Mouse (Mus musculus): Measurements from ENCODE around the gene Oxsr1. TPM values are rescaled to one million over a fixed set of nuclear protein-coding genes. Genes with fewer than 3 reads are reported as not detected.
A peak's percentile ranks its signal among the peaks of the same experiment; 100 is the strongest.

The Oxsr1 gene
- polyA plus RNA-seq, 1 experiment from 2014 or later, result 16.2 TPM

GRCm38 (mm10) chr9:119328488-119328887 is 6.3 kb upstream of the Oxsr1 start:
- no peak overlapping the region for H3K4me3 ChIP-seq (ENCODE audit: low read depth, low read length)
- H3K9ac ChIP-seq (replicated peaks; ENCODE audit: low read depth, low read length), result no peak overlapping the region
- H3K36me3 ChIP-seq (ENCODE audit: control insufficient read depth, insufficient read depth, low read length), result no peaks in the 10 kb centered on the region
- H3K4me2 ChIP-seq (ENCODE audit: low read depth, low read length), result no peak overlapping the region
- no peak overlapping the region for H3K27ac ChIP-seq (ENCODE audit: low read depth, low read length)
- no peaks in the 10 kb centered on the region for H3K4me1 ChIP-seq (ENCODE audit: control insufficient read depth, insufficient read depth, low read length)
- WGBS, result 83% methylated on average over 3 of the region's 3 CpGs
- no peak for ATAC-seq (ENCODE audit: low read depth)
- H3K9me3 ChIP-seq (ENCODE audit: control insufficient read depth, low read length), result no peaks in the 10 kb centered on the region
- H3K27me3 ChIP-seq (ENCODE audit: control insufficient read depth, insufficient read depth, low read length), result no peaks in the 10 kb centered on the region

GRCm38 (mm10) chr9:119324130-119324529 is 1.9 kb upstream of the Oxsr1 start:
- ATAC-seq (ENCODE audit: low read depth), result no peak
- 75% methylated on average over 1 of the region's 1 CpGs for WGBS
- Histone ChIP-seq H3K4me3 (ENCODE audit: low read depth, low read length) (no peak overlapping the region), H3K27me3 (ENCODE audit: control insufficient read depth, insufficient read depth, low read length) (peaks cover 4% of the 10 kb centered on the region; the same call in 1 of the 2 replicates), H3K4me1 (ENCODE audit: control insufficient read depth, insufficient read depth, low read length) (peaks cover 11% of the 10 kb centered on the region; the same call in 1 of the 2 replicates), H3K9me3 (ENCODE audit: control insufficient read depth, low read length) (no peaks in the 10 kb centered on the region), H3K27ac (ENCODE audit: low read depth, low read length) (no peak overlapping the region), H3K9ac (replicated peaks; ENCODE audit: low read depth, low read length) (no peak overlapping the region), H3K36me3 (ENCODE audit: control insufficient read depth, insufficient read depth, low read length) (no peaks in the 10 kb centered on the region), H3K4me2 (ENCODE audit: low read depth, low read length) (no peak overlapping the region)

GRCm38 (mm10) chr9:119323260-119323645 is 1.0 kb upstream of the Oxsr1 start:
- peaks cover 11% of the 10 kb centered on the region; the same call in 1 of the 2 replicates for H3K4me1 ChIP-seq (ENCODE audit: control insufficient read depth, insufficient read depth, low read length)
- peak overlapping the region; percentile 93 for H3K27ac ChIP-seq (ENCODE audit: low read depth, low read length)
- no peaks in the 10 kb centered on the region for H3K9me3 ChIP-seq (ENCODE audit: control insufficient read depth, low read length)
- peak overlapping the region; percentile 72 for H3K9ac ChIP-seq (replicated peaks; ENCODE audit: low read depth, low read length)
- WGBS, result 9% methylated on average over 9 of the region's 9 CpGs
- H3K27me3 ChIP-seq (ENCODE audit: control insufficient read depth, insufficient read depth, low read length), result peaks cover 4% of the 10 kb centered on the region; the same call in 1 of the 2 replicates
- H3K4me3 ChIP-seq (ENCODE audit: low read depth, low read length), result peak overlapping the region; percentile 83
- no peaks in the 10 kb centered on the region for H3K36me3 ChIP-seq (ENCODE audit: control insufficient read depth, insufficient read depth, low read length)
- ATAC-seq (ENCODE audit: low read depth), result 0 out of 2 replicates have a peak, but pooled peaks have one; percentile 4
- H3K4me2 ChIP-seq (ENCODE audit: low read depth, low read length), result peak overlapping the region; percentile 84

GRCm38 (mm10) chr9:119321392-119322229 is 616 bp downstream of the Oxsr1 start:
- ATAC-seq (ENCODE audit: low read depth), result peak; percentile 38
- peak overlapping the region; percentile 74 for H3K4me2 ChIP-seq (ENCODE audit: low read depth, low read length)
- WGBS, result under 1% methylated on average over 59 of the region's 59 CpGs
- H3K36me3 ChIP-seq (ENCODE audit: control insufficient read depth, insufficient read depth, low read length), result no peaks in the 10 kb centered on the region
- no peaks in the 10 kb centered on the region for H3K9me3 ChIP-seq (ENCODE audit: control insufficient read depth, low read length)
- peak overlapping the region; percentile 93 for H3K27ac ChIP-seq (ENCODE audit: low read depth, low read length)
- peak overlapping the region; percentile 83 for H3K4me3 ChIP-seq (ENCODE audit: low read depth, low read length)
- peaks cover 11% of the 10 kb centered on the region; the same call in 1 of the 2 replicates for H3K4me1 ChIP-seq (ENCODE audit: control insufficient read depth, insufficient read depth, low read length)
- H3K27me3 ChIP-seq (ENCODE audit: control insufficient read depth, insufficient read depth, low read length), result peaks cover 4% of the 10 kb centered on the region; the same call in 1 of the 2 replicates
- H3K9ac ChIP-seq (replicated peaks; ENCODE audit: low read depth, low read length), result peak overlapping the region; percentile 72

- H3K36me3 ChIP-seq (ENCODE audit: control insufficient read depth, insufficient read depth, low read length), result no peaks in the 10 kb centered on the region
- peak overlapping the region; percentile 83 for H3K4me3 ChIP-seq (ENCODE audit: low read depth, low read length)
- no peak overlapping the region for H3K27ac ChIP-seq (ENCODE audit: low read depth, low read length)
- ATAC-seq (ENCODE audit: low read depth), result no peak
- 11% methylated on average over 7 of the region's 7 CpGs for WGBS
- peaks cover 4% of the 10 kb centered on the region; the same call in 1 of the 2 replicates for H3K27me3 ChIP-seq (ENCODE audit: control insufficient read depth, insufficient read depth, low read length)
- H3K9ac ChIP-seq (replicated peaks; ENCODE audit: low read depth, low read length), result peak overlapping the region; percentile 72; the same call in 1 of the 2 replicates
- peak overlapping the region; percentile 74 for H3K4me2 ChIP-seq (ENCODE audit: low read depth, low read length)
- no peaks in the 10 kb centered on the region for H3K9me3 ChIP-seq (ENCODE audit: control insufficient read depth, low read length)
- H3K4me1 ChIP-seq (ENCODE audit: control insufficient read depth, insufficient read depth, low read length), result peaks cover 11% of the 10 kb centered on the region; the same call in 1 of the 2 replicates
Measured at GRCm38 (mm10) chr9:119320946-119321345, 1.3 kb downstream of the Oxsr1 start.

- no peak for ATAC-seq (ENCODE audit: low read depth)
- no peaks in the 10 kb centered on the region for H3K9me3 ChIP-seq (ENCODE audit: control insufficient read depth, low read length)
- no peak overlapping the region for H3K27ac ChIP-seq (ENCODE audit: low read depth, low read length)
- H3K4me3 ChIP-seq (ENCODE audit: low read depth, low read length), result no peak overlapping the region
- H3K9ac ChIP-seq (replicated peaks; ENCODE audit: low read depth, low read length), result no peak overlapping the region
- H3K4me1 ChIP-seq (ENCODE audit: control insufficient read depth, insufficient read depth, low read length), result peaks cover 11% of the 10 kb centered on the region; the same call in 1 of the 2 replicates
- H3K27me3 ChIP-seq (ENCODE audit: control insufficient read depth, insufficient read depth, low read length), result peaks cover 4% of the 10 kb centered on the region; the same call in 1 of the 2 replicates
- no peaks in the 10 kb centered on the region for H3K36me3 ChIP-seq (ENCODE audit: control insufficient read depth, insufficient read depth, low read length)
- WGBS, result 91% methylated on average over 7 of the region's 7 CpGs
- peak overlapping the region; percentile 74 for H3K4me2 ChIP-seq (ENCODE audit: low read depth, low read length)
Measured at GRCm38 (mm10) chr9:119320446-119320845, 1.8 kb downstream of the Oxsr1 start.

- Histone ChIP-seq H3K9ac (replicated peaks; ENCODE audit: low read depth, low read length) (no peak overlapping the region), H3K4me1 (ENCODE audit: control insufficient read depth, insufficient read depth, low read length) (peaks cover 11% of the 10 kb centered on the region; the same call in 1 of the 2 replicates), H3K4me2 (ENCODE audit: low read depth, low read length) (no peak overlapping the region), H3K9me3 (ENCODE audit: control insufficient read depth, low read length) (no peaks in the 10 kb centered on the region), H3K4me3 (ENCODE audit: low read depth, low read length) (no peak overlapping the region), H3K27ac (ENCODE audit: low read depth, low read length) (no peak overlapping the region), H3K36me3 (ENCODE audit: control insufficient read depth, insufficient read depth, low read length) (no peaks in the 10 kb centered on the region), H3K27me3 (ENCODE audit: control insufficient read depth, insufficient read depth, low read length) (peaks cover 4% of the 10 kb centered on the region; the same call in 1 of the 2 replicates)
- ATAC-seq (ENCODE audit: low read depth), result no peak
- WGBS, result 95% methylated on average over 1 of the region's 1 CpGs
Measured at GRCm38 (mm10) chr9:119318891-119319290, 3.3 kb downstream of the Oxsr1 start.

GRCm38 (mm10) chr9:119313096-119313495 is 9.1 kb downstream of the Oxsr1 start:
- 88% methylated on average over 10 of the region's 10 CpGs for WGBS

GRCm38 (mm10) chr9:119309067-119309466 is 13.2 kb downstream of the Oxsr1 start:
- H3K36me3 ChIP-seq (ENCODE audit: control insufficient read depth, insufficient read depth, low read length), result no peaks in the 10 kb centered on the region
- no peak overlapping the region for H3K9ac ChIP-seq (replicated peaks; ENCODE audit: low read depth, low read length)
- H3K4me1 ChIP-seq (ENCODE audit: control insufficient read depth, insufficient read depth, low read length), result no peaks in the 10 kb centered on the region
- WGBS, result 86% methylated on average over 1 of the region's 1 CpGs
- H3K4me3 ChIP-seq (ENCODE audit: low read depth, low read length), result no peak overlapping the region
- no peak overlapping the region for H3K4me2 ChIP-seq (ENCODE audit: low read depth, low read length)
- no peaks in the 10 kb centered on the region for H3K27me3 ChIP-seq (ENCODE audit: control insufficient read depth, insufficient read depth, low read length)
- ATAC-seq (ENCODE audit: low read depth), result no peak
- no peaks in the 10 kb centered on the region for H3K9me3 ChIP-seq (ENCODE audit: control insufficient read depth, low read length)
- no peak overlapping the region for H3K27ac ChIP-seq (ENCODE audit: low read depth, low read length)

More at GRCm38 (mm10) chr9:119313096-119313495, 9.1 kb downstream of the Oxsr1 start:
- Histone ChIP-seq H3K4me1 (ENCODE audit: control insufficient read depth, insufficient read depth, low read length) (no peaks in the 10 kb centered on the region), H3K4me2 (ENCODE audit: low read depth, low read length) (no peak overlapping the region), H3K36me3 (ENCODE audit: control insufficient read depth, insufficient read depth, low read length) (no peaks in the 10 kb centered on the region), H3K9ac (replicated peaks; ENCODE audit: low read depth, low read length) (no peak overlapping the region), H3K9me3 (ENCODE audit: control insufficient read depth, low read length) (no peaks in the 10 kb centered on the region), H3K27me3 (ENCODE audit: control insufficient read depth, insufficient read depth, low read length) (no peaks in the 10 kb centered on the region), H3K4me3 (ENCODE audit: low read depth, low read length) (no peak overlapping the region), H3K27ac (ENCODE audit: low read depth, low read length) (no peak overlapping the region)
- no peak for ATAC-seq (ENCODE audit: low read depth)
